Mouse (Mus musculus): Measurements from ENCODE around the gene Chchd1. TPM values are rescaled to one million over a fixed set of nuclear protein-coding genes. Genes with fewer than 3 reads are reported as not detected.
"Not testable (repeated sequence)": the region's sequence is repeated elsewhere in the genome, so short reads cannot be mapped to it uniquely, and the experiment has no call there.

The Chchd1 gene
- polyA plus RNA-seq, 1 experiment: not detected

DNA sequence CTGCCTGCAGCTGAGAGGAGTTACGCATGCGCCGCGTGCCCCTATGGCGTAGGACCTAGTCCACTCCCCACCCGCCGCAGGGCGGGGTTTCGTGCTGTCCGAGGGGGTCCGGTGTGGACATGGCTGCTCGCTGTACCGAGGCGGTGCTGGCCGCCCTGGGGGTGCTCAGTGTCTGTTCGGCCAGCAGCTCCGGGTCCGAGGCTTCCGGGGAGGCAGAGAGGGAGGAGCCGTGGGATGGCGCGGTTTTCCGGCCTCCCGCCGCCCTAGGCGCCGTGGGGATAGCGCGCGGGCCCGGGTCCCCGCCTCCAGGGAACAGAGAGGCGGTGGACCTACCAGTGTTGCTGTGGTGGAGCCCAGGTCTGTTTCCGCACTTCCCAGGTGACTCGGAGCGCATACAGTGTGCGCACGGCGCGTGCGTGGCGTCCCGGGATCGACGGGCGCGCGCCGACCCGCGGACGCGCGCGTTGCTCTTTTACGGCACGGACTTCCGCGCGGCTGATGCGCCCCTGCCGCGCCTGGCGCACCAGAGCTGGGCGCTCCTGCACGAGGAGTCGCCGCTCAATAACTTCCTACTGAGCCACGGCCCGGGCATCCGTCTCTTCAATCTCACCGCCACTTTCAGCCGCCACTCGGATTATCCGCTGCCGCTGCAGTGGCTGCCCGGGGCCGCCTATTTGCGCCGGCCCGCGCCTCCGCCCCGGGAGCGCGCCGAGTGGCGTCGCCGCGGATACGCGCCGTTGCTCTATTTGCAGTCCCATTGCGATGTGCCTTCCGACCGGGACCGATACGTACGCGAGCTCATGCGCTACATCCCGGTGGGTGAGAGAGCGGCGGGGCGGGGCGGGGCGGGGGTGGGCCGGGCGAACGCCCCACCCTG, 7.7 kb upstream of the Chchd1 start, which contains the start of gene Fut11:
Gene Fut11, plus strand, starts transcription at position 85 of the 877 bp plus-strand sequence.
- H3K27ac ChIP-seq (ENCODE audit: insufficient read depth, low read depth, low read length): peak within 1 kb of the TSS; percentile 93
- H3K4me3 ChIP-seq (ENCODE audit: insufficient read depth, low read depth, low read length): peak within 1 kb of the TSS; percentile 88
- peaks cover 10% of the 10 kb centered on the region for H3K4me1 ChIP-seq (ENCODE audit: control insufficient read depth, insufficient read depth, low read length)
- no peak for TF ChIP-seq CTCF (IDR thresholded peaks at IDR 0.05; ENCODE audit: insufficient read depth, low read depth, low read length)
- peak; percentile 56 for TF ChIP-seq POLR2A (IDR thresholded peaks at IDR 0.05; ENCODE audit: insufficient read depth, low read depth, low read length)
- WGBS: under 1% methylated on average over 111 of the region's 111 CpGs

DNA sequence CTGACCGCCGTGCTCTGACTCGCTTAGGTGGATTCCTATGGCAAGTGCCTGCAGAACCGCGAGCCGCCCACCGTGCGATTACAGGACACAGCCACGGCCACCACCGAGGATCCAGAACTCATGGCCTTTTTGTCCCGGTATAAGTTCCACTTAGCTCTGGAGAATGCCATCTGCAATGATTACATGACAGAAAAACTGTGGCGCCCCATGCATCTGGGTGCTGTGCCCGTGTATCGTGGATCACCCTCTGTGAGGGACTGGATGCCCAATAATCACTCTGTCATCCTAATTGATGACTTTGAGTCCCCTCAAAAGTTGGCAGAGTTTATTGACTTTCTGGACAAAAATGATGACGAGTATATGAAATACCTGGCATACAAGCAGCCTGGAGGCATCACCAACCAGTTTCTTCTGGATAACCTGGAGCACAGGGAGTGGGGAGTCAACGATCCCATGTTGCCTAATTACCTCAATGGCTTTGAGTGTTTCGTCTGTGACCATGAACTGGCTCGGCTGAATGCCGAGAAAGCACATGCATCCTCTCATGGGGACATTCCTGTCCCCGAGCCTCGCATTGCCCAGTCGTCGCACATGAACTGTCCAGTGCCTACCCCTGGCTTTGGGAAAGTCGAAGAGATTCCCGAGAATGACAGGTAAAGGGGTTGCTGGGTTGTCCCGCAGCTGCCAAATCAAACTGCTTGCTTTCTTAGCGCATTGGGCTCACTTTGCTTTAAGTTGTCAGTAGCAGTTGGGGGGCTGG, 6.9 kb upstream of the Chchd1 start:
- WGBS: 6% methylated on average over 27 of the region's 27 CpGs
- Histone ChIP-seq H3K4me1 (ENCODE audit: control insufficient read depth, insufficient read depth, low read length) (peaks cover 12% of the 10 kb centered on the region), H3K27ac (ENCODE audit: insufficient read depth, low read depth, low read length) (no peak overlapping the region), H3K4me3 (ENCODE audit: insufficient read depth, low read depth, low read length) (peak overlapping the region; percentile 88)
- no peak for TF ChIP-seq POLR2A (IDR thresholded peaks at IDR 0.05; ENCODE audit: insufficient read depth, low read depth, low read length)
- TF ChIP-seq CTCF (IDR thresholded peaks at IDR 0.05; ENCODE audit: insufficient read depth, low read depth, low read length): no peak

DNA sequence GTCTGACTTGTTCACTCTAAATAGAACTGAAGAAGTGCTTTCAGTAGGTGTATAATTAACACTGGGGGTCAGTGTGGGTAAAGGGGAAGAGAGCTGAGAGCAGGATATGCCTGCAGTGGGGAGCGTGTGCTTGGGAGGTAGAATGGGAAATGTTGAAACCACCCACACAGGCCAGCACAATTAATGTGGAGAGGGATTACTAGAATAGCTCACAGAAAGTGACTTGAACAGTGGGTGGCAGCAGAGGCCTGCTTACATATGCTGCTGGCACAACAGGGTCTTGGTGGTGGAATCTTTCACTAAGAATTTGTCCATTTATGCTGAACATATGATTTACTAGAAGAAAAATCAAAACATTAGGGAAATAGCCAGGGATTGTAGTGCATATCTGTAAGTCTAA, 5.8 kb upstream of the Chchd1 start:
- peak overlapping the region; percentile 10; the same call in 1 of the 2 replicates for H3K27ac ChIP-seq (ENCODE audit: insufficient read depth, low read depth, low read length)
- 4% methylated on average over 1 of the region's 1 CpGs for WGBS
- TF ChIP-seq POLR2A (IDR thresholded peaks at IDR 0.05; ENCODE audit: insufficient read depth, low read depth, low read length) (no peak), CTCF (IDR thresholded peaks at IDR 0.05; ENCODE audit: insufficient read depth, low read depth, low read length) (no peak)

DNA sequence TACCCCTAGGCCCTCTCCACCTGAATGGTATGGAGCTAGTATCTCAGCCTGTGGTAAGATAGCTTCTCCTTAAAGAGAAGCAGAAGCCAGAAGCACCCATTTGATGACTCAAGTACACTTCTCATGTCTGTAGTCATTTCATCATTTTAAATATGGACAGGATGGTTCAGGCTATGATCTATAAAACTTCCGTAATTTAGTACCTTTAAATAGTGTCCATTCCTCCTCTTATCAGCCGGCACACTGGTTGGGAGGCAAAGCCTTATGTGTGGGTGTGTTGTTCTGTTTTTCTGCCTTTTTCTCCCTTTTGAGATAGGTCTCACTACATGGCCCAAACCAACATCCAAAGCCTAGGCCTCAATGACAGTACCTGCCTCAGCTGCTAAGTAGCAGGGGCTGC, 4.3 kb upstream of the Chchd1 start:
- TF ChIP-seq POLR2A (IDR thresholded peaks at IDR 0.05; ENCODE audit: insufficient read depth, low read depth, low read length) (no peak), CTCF (IDR thresholded peaks at IDR 0.05; ENCODE audit: insufficient read depth, low read depth, low read length) (no peak)
- WGBS: 45% methylated on average over 2 of the region's 2 CpGs
- no peak overlapping the region for H3K4me3 ChIP-seq (ENCODE audit: insufficient read depth, low read depth, low read length)
- H3K4me1 ChIP-seq (ENCODE audit: control insufficient read depth, insufficient read depth, low read length): peaks cover 12% of the 10 kb centered on the region
- H3K27ac ChIP-seq (ENCODE audit: insufficient read depth, low read depth, low read length): no peak overlapping the region

More for the DNA sequence above, 5.8 kb upstream of the Chchd1 start:
- 0 out of 2 replicates have a peak overlapping the region, but pooled peaks have one; percentile 29 for H3K4me3 ChIP-seq (ENCODE audit: insufficient read depth, low read depth, low read length)
- H3K4me1 ChIP-seq (ENCODE audit: control insufficient read depth, insufficient read depth, low read length): peaks cover 12% of the 10 kb centered on the region

DNA sequence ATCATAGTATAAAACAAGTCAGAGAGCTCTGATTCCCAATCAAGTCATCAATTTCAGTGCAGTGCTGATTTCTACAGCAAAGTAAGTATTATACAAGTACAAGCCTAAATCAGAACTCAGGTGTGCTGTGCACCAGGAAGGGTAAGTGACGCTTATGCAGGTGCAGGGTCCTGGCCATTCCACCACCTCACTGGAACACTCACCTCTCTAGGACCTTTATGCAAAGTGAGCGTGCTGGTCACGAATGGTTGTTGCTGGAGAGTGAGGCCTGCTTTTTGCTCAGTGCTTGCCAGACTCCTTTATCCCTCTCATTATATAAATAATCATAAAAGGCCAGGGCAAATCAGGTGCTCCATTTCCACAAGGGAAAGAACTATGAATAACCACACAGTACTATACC, 2.4 kb upstream of the Chchd1 start:
- whole genome bisulfite sequencing: 68% methylated on average over 3 of the region's 3 CpGs

DNA sequence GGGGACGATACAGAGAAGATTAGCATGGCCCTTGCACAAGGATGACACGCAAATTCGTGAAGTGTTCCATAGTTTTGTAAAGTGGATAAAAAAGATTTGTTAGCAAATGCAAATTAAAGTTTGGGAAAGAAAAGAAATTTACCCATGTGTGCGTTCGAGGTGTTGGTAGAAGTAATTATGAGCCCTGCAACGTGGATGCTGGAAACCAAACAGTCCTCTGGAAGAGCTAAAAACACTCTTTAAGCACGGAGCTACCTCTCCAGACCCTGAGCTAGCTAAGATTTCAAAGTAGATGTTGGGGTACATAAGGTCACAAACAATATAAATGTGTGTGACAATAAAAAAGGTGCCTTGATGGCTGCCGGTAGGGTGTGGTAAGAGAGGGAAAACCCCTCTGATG, 1.3 kb upstream of the Chchd1 start:
- 57% methylated on average over 8 of the region's 8 CpGs for WGBS
- Histone ChIP-seq H3K4me1 (ENCODE audit: control insufficient read depth, insufficient read depth, low read length) (peaks cover 4% of the 10 kb centered on the region; the same call in 1 of the 2 replicates), H3K27ac (ENCODE audit: insufficient read depth, low read depth, low read length) (no peak overlapping the region), H3K4me3 (ENCODE audit: insufficient read depth, low read depth, low read length) (no peak overlapping the region)
- TF ChIP-seq POLR2A (IDR thresholded peaks at IDR 0.05; ENCODE audit: insufficient read depth, low read depth, low read length): no peak
- TF ChIP-seq CTCF (IDR thresholded peaks at IDR 0.05; ENCODE audit: insufficient read depth, low read depth, low read length): no peak

More for the DNA sequence above, 2.4 kb upstream of the Chchd1 start:
- TF ChIP-seq CTCF (IDR thresholded peaks at IDR 0.05; ENCODE audit: insufficient read depth, low read depth, low read length) (no peak), POLR2A (IDR thresholded peaks at IDR 0.05; ENCODE audit: insufficient read depth, low read depth, low read length) (no peak)
- H3K4me3 ChIP-seq (ENCODE audit: insufficient read depth, low read depth, low read length): no peak overlapping the region
- peaks cover 8% of the 10 kb centered on the region for H3K4me1 ChIP-seq (ENCODE audit: control insufficient read depth, insufficient read depth, low read length)
- H3K27ac ChIP-seq (ENCODE audit: insufficient read depth, low read depth, low read length): no peak overlapping the region

DNA sequence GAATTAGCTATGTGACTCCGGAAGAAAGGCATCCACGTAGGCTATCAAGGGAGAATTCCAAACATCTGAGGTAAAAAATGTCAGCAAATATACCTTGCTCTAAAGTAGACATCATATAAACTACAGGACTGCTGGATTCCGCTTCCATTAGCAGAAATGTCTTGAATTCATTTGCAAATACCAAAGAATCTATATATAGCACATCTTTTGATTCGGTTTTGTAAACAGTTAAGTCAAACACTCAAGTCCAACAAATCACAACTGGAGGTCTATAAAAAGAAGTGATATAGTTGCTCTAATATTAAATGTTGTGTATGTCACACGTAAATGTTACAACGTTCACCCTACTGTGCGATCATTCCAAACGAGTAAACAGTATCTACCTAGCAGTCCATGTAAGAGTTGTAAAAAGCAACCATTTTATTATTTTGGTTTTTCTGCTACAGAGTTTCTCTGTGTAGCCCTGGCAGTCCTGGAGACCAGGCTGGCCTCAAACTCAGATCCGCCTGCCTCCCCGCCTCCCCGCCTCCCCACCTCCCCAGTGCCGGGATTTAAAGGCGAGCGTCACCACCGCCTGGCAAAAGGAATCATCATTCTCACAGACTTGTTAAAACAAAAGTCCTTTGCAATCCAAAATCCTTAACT, 588 bp upstream of the Chchd1 start:
- peak overlapping the region; percentile 94 for H3K4me3 ChIP-seq (ENCODE audit: insufficient read depth, low read depth, low read length)
- TF ChIP-seq CTCF (IDR thresholded peaks at IDR 0.05; ENCODE audit: insufficient read depth, low read depth, low read length): no peak
- no peak for TF ChIP-seq POLR2A (IDR thresholded peaks at IDR 0.05; ENCODE audit: insufficient read depth, low read depth, low read length)
- peak overlapping the region; percentile 65 for H3K27ac ChIP-seq (ENCODE audit: insufficient read depth, low read depth, low read length)
- WGBS: 9% methylated on average over 15 of the region's 15 CpGs
- H3K4me1 ChIP-seq (ENCODE audit: control insufficient read depth, insufficient read depth, low read length): peaks cover 4% of the 10 kb centered on the region; the same call in 1 of the 2 replicates

DNA sequence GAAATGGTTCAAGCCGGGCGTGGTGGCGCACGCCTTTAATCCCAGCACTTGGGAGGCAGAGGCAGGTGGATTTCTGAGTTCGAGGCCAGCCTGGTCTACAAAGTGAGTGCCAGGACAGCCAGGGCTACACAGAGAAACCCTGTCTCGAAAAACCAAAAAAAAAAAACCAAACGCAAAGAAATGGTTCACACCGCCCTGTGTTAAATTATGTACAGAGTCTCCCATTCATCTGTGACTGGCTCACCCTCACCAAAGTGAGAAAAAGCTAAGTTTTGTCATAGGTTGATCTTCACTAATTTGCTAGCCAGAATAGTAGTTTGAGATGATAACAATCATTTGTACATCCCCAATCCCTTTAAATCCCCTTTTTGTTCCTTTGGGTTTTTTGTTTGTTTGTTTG, 655 bp downstream of the Chchd1 start:
- not testable (repeated sequence) for H3K4me1 ChIP-seq (ENCODE audit: control insufficient read depth, insufficient read depth, low read length); H3K27ac ChIP-seq (ENCODE audit: insufficient read depth, low read depth, low read length)
- H3K4me3 ChIP-seq (ENCODE audit: insufficient read depth, low read depth, low read length): peak overlapping the region; percentile 94
- WGBS: 10% methylated on average over 8 of the region's 8 CpGs
